11 mouse cellular contexts compared by ENCODE assay signal in the genomic region with DNA sequence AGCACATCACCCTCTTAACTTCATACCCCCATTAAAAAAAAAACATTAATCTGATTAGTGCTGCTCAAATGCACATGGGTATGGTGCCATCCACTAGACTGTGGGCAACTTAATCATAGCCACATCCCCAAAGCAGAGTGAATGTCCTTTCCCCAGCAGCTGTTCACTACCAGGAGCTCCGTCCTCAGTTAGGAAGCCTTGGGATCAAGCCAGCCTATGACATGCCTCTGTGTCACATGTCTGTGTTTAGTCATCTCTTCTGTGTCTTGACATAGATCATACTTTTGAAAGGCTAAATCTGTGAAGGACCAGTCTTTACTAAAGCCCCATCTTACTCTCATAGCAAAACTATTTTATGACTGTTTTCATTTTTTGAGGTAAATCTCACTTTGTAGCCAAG.
DNase-seq lines count a peak whose midpoint lies in the region; ATAC-seq and TF ChIP-seq lines count a peak whose summit lies in the region.
"Had no signal": no experiment of that assay in that cellular context is flagged by ENCODE, and none has a peak within 500 bp of the region (broad histone marks: within the 10 kb centered on the region; RNA-seq: fewer than 3 reads in every experiment).

No protein-coding gene starts in this region.

- H3K27ac ChIP-seq in midbrain, postnatal 0 days (ENCODE audit: low read depth, low read length): no peak overlapping the region
- no peak overlapping the region for H3K27ac ChIP-seq in midbrain, embryonic 16.5 days (ENCODE audit: low read length)
- no peak overlapping the region for H3K27ac ChIP-seq in forebrain, embryonic 16.5 days (ENCODE audit: low read length)
- H3K27ac ChIP-seq: hindbrain, embryonic 15.5 days had no signal

- no peaks in the 10 kb centered on the region for H3K9me3 ChIP-seq in midbrain, postnatal 0 days (ENCODE audit: low read length)
- no peaks in the 10 kb centered on the region for H3K9me3 ChIP-seq in midbrain, embryonic 16.5 days (replicated peaks; ENCODE audit: control insufficient read depth, low read length, poor library complexity, severe bottlenecking)
- H3K9me3 ChIP-seq in forebrain, embryonic 16.5 days (ENCODE audit: control insufficient read depth, low read length): no peaks in the 10 kb centered on the region
- H3K9me3 ChIP-seq: hindbrain, embryonic 15.5 days had no signal

- intact Hi-C loops in heart, postnatal 10 days (cut with DNase I): no loop called here

- no peaks in the 10 kb centered on the region for H3K36me3 ChIP-seq in midbrain, postnatal 0 days (ENCODE audit: insufficient read depth, low read length)
- no peaks in the 10 kb centered on the region for H3K36me3 ChIP-seq in midbrain, embryonic 16.5 days (ENCODE audit: control insufficient read depth, insufficient read depth, low read length)
- no peaks in the 10 kb centered on the region for H3K36me3 ChIP-seq in myocyte (ENCODE audit: control insufficient read depth, insufficient read depth)
- no peaks in the 10 kb centered on the region for H3K36me3 ChIP-seq in forebrain, embryonic 16.5 days (ENCODE audit: control insufficient read depth, insufficient read depth)
- H3K36me3 ChIP-seq: hindbrain, embryonic 15.5 days had no signal

- no peak for TF ChIP-seq POLR2A in myocyte (IDR thresholded peaks at IDR 0.05; ENCODE audit: insufficient read length, low read depth)

- H3ac ChIP-seq in myocyte (ENCODE audit: control insufficient read depth, insufficient read length): no peak overlapping the region

- peak; percentile 43 to 62 for DNase-seq in heart, postnatal 10 days
- no peak for DNase-seq in heart, adult 8-10 months (ENCODE audit: low spot score)
- peak; percentile 36 for DNase-seq in midbrain, postnatal 0 days (ENCODE audit: low spot score)
- peak; percentile 86 for DNase-seq in adrenal gland, adult 2 months
- DNase-seq: cerebellum, adult 11 months; thymus, adult 18-20 months had no signal

- H3K4me1 ChIP-seq in midbrain, postnatal 0 days (ENCODE audit: insufficient read depth, low read length): no peaks in the 10 kb centered on the region
- peaks cover 2% of the 10 kb centered on the region for H3K4me1 ChIP-seq in midbrain, embryonic 16.5 days (ENCODE audit: control insufficient read depth, insufficient read depth, low read length)
- H3K4me1 ChIP-seq in forebrain, embryonic 16.5 days (replicated peaks; ENCODE audit: control insufficient read depth, insufficient read depth, low read length): peaks cover 4% of the 10 kb centered on the region; the same call in 1 of the 2 replicates

- no peak for TF ChIP-seq CTCF in midbrain, postnatal 0 days (IDR thresholded peaks at IDR 0.05)

- no peaks in the 10 kb centered on the region for H3K79me2 ChIP-seq in myocyte (ENCODE audit: control insufficient read depth, insufficient read depth)

- WGBS in midbrain, postnatal 0 days: 70% methylated on average over 1 of the region's 1 CpGs
- WGBS in midbrain, embryonic 16.5 days: 64% methylated on average over 1 of the region's 1 CpGs
- WGBS in forebrain, embryonic 16.5 days: 54% methylated on average over 1 of the region's 1 CpGs

- no peak overlapping the region for H3K9ac ChIP-seq in midbrain, postnatal 0 days (replicated peaks; ENCODE audit: low read length, poor library complexity, severe bottlenecking)
- no peak overlapping the region for H3K9ac ChIP-seq in midbrain, embryonic 16.5 days (ENCODE audit: low read depth, low read length)
- H3K9ac ChIP-seq in forebrain, embryonic 16.5 days (replicated peaks; ENCODE audit: low read depth, low read length): no peak overlapping the region
- H3K9ac ChIP-seq: hindbrain, embryonic 15.5 days had no signal

- H3K4me3 ChIP-seq in midbrain, postnatal 0 days (ENCODE audit: low read depth, low read length): no peak overlapping the region
- H3K4me3 ChIP-seq in midbrain, embryonic 16.5 days (ENCODE audit: low read depth, low read length): no peak overlapping the region
- no peak overlapping the region for H3K4me3 ChIP-seq in myocyte
- H3K4me3 ChIP-seq in forebrain, embryonic 16.5 days (replicated peaks; ENCODE audit: low read length): no peak overlapping the region
- H3K4me3 ChIP-seq: hindbrain, embryonic 15.5 days had no signal

- 0 out of 2 replicates have a peak, but pooled peaks have one; percentile 20 for ATAC-seq in midbrain, postnatal 0 days (ENCODE audit: low FRiP score)
- no peak for ATAC-seq in midbrain, embryonic 16.5 days
- ATAC-seq in forebrain, embryonic 16.5 days: no peak
- ATAC-seq: activated CD4-positive, CD25-positive, alpha-beta regulatory T cell, adult 4 months had no signal

- H3K27me3 ChIP-seq in midbrain, postnatal 0 days (ENCODE audit: insufficient read depth, low read length): no peaks in the 10 kb centered on the region
- H3K27me3 ChIP-seq in midbrain, embryonic 16.5 days (ENCODE audit: control insufficient read depth, insufficient read depth, low read depth, low read length): no peaks in the 10 kb centered on the region
- no peaks in the 10 kb centered on the region for H3K27me3 ChIP-seq in myocyte (ENCODE audit: control insufficient read depth, insufficient read depth, insufficient read length)
- H3K27me3 ChIP-seq in forebrain, embryonic 16.5 days (replicated peaks; ENCODE audit: control insufficient read depth, insufficient read depth, low read length): no peaks in the 10 kb centered on the region
- H3K27me3 ChIP-seq: hindbrain, embryonic 15.5 days had no signal

- H3K4me2 ChIP-seq in midbrain, postnatal 0 days (ENCODE audit: low read depth, low read length, poor library complexity, severe bottlenecking): no peak overlapping the region
- no peak overlapping the region for H3K4me2 ChIP-seq in midbrain, embryonic 16.5 days (ENCODE audit: low read length)
- peak overlapping the region; percentile 88 for H3K4me2 ChIP-seq in myocyte (ENCODE audit: low read depth)
- H3K4me2 ChIP-seq in forebrain, embryonic 16.5 days (ENCODE audit: low read length): no peak overlapping the region
- H3K4me2 ChIP-seq: hindbrain, embryonic 15.5 days had no signal

TF ChIP-seq in myocyte, 11 proteins besides CTCF, POLR2A, EP300 and RAD21:
- TF ChIP-seq USF1 (IDR thresholded peaks at IDR 0.05; ENCODE audit: low read depth): peak; percentile 84
- no peak for TF ChIP-seq POLR2AphosphoS2 (IDR thresholded peaks at IDR 0.05; ENCODE audit: insufficient read length, low read depth)
- TF ChIP-seq MYOG (IDR thresholded peaks at IDR 0.05; ENCODE audit: control insufficient read depth in 1 of 3, insufficient read depth in 1 of 3, insufficient read length in 2 of 3, low read depth in 2 of 3): peak in 2 of 3 experiments; percentile 61 to 62
- no peak for TF ChIP-seq MAX (IDR thresholded peaks at IDR 0.05; ENCODE audit: low read depth)
- no peak for TF ChIP-seq REST (IDR thresholded peaks at IDR 0.05; ENCODE audit: insufficient read depth, insufficient read length)
- no peak for TF ChIP-seq E2F4 (IDR thresholded peaks at IDR 0.05; ENCODE audit: insufficient read depth)
- TF ChIP-seq TCF12 (IDR thresholded peaks at IDR 0.05; ENCODE audit: insufficient read depth, poor library complexity, severe bottlenecking): no peak
- TF ChIP-seq TCF3 (IDR thresholded peaks at IDR 0.05; ENCODE audit: insufficient read length, low read depth): no peak
- TF ChIP-seq MYOD1 (IDR thresholded peaks at IDR 0.05; ENCODE audit: control insufficient read depth in 1 of 3, insufficient read length in 2 of 3, low read depth in 2 of 3): peak in 2 of 3 experiments; percentile 70 to 85
- TF ChIP-seq CEBPB (IDR thresholded peaks at IDR 0.05; ENCODE audit: insufficient read depth, poor library complexity, severe bottlenecking): no peak
